Mouse (Mus musculus) neural tube, embryonic 14.5 days (tissue): ENCODE measurements around the gene Hist1h2ak. TPM values are rescaled to one million over a fixed set of nuclear protein-coding genes. Genes with fewer than 3 reads are reported as not detected.
A peak's percentile ranks its signal among the peaks of the same experiment; 100 is the strongest.
"Not testable (repeated sequence)": the region's sequence is repeated elsewhere in the genome, so short reads cannot be mapped to it uniquely, and the experiment has no call there.

ENCODE experiments used
- ATAC-seq: fragments of 200-750 bp; cut with Nextera tagmentation; 2 replicates; pipeline ENCODE4 v1.8.0; 2017; ENCODE audit warnings: low read depth, mild to moderate bottlenecking, moderate TSS enrichment, moderate library complexity
- H3K27ac ChIP-seq: fragments of 300-500 bp; sonication (generic); 2 replicates; pipeline ENCODE4 v1.5.1; 2014; ENCODE audit warnings: low read depth, mild to moderate bottlenecking, control low read depth, low read length, moderate library complexity, mixed read lengths
- H3K27me3 ChIP-seq: fragments of 300-500 bp; sonication (generic); 2 replicates; pipeline ENCODE4 v1.6.1; 2014; ENCODE audit warnings: low read length; ENCODE audit not compliant: control insufficient read depth, insufficient read depth
- H3K36me3 ChIP-seq: fragments of 300-500 bp; sonication (generic); 2 replicates; pipeline ENCODE4 v1.6.1; 2014; ENCODE audit warnings: low read length, mixed read lengths; ENCODE audit not compliant: control insufficient read depth, insufficient read depth
- H3K4me1 ChIP-seq: fragments of 300-500 bp; sonication (generic); 2 replicates; pipeline ENCODE4 v1.6.1; 2014; ENCODE audit warnings: low read length; ENCODE audit not compliant: control insufficient read depth, insufficient read depth
- H3K4me2 ChIP-seq: fragments of 300-500 bp; sonication (generic); 2 replicates; pipeline ENCODE4 v1.6.1; 2014; ENCODE audit warnings: mild to moderate bottlenecking, low read depth, low read length, control low read depth
- H3K4me3 ChIP-seq: fragments of 300-500 bp; sonication (generic); 2 replicates; pipeline ENCODE4 v1.5.1; 2014; ENCODE audit warnings: low read depth, low read length, control low read depth, mixed read lengths
- H3K9ac ChIP-seq: fragments of 300-500 bp; sonication (generic); replicated peaks from 2 replicates; pipeline ENCODE4 v1.6.1; 2014; ENCODE audit warnings: low read depth, mild to moderate bottlenecking, control low read depth, low read length, mixed read lengths
- H3K9me3 ChIP-seq: fragments of 300-500 bp; sonication (generic); 2 replicates; pipeline ENCODE4 v1.6.1; 2016; ENCODE audit warnings: low read length; ENCODE audit not compliant: control insufficient read depth
- WGBS: fragments of 180-500 bp; shearing (Covaris S2); extraction: QIAGEN DNeasy Blood & Tissue Kit; methylation state at CpG from one replicate; pipeline ENCODE4 v1.1.7; 2014; 5-methylcytosine and 5-hydroxymethylcytosine counted together
- polyA plus RNA-seq: library from polyadenylated mRNA; unstranded; fragments of >200 nt; fragmentation: Nextera tagmentation; extraction: Ambion mirVana; gene quantifications from 2 replicates; pipeline ENCODE4 v1.2.1, GENCODE M21; 2014

The Hist1h2ak gene
- polyA plus RNA-seq, 1 experiment from 2014 or later: 1.4 TPM

DNA sequence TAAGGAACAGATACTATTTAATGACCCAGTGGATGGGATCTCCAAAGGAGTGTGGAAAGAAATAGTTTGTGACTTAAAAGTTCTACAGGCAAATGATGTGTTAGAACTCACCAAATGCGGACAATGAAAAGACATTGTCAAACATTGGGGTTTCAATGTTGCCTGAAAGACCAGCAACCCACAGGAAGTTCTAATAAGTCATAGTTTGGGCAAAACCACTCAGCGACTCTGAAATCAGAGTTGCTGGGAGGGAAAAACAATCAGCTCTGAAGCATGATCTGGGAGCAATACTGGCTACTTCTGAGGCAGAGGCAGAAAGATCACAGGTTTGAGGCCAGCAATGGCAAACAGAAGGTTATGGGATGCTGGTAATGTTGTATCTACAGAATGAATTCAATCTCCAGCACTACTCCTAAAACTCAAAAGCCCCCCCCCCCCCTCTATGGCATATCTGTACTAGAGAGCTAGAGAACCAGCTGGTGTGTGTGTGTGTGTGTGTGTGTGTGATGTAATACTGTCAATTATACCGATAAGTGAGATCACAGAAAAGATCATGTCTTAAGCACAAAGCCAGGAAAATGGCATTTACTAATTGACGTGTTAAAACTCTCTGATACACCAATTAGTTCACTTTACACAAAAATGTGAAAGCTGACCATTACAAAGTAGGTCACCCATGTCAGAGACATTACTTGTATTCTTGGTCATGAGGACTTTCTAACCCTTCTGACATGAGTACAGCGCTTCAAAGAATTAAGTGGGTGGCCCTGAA lies 4.1 kb downstream of the Hist1h2ak start:
- H3K27me3 ChIP-seq: no peaks in the 10 kb centered on the region
- no peaks in the 10 kb centered on the region for H3K36me3 ChIP-seq
- H3K4me1 ChIP-seq: peaks cover 28% of the 10 kb centered on the region
- peak overlapping the region; percentile 39 for H3K9ac ChIP-seq
- no peak for ATAC-seq
- H3K4me3 ChIP-seq: peak overlapping the region; percentile 54
- H3K4me2 ChIP-seq: peak overlapping the region; percentile 91
- 7% methylated on average over 5 of the region's 5 CpGs for WGBS
- H3K9me3 ChIP-seq: no peaks in the 10 kb centered on the region
- H3K27ac ChIP-seq: peak overlapping the region; percentile 52; the same call in 1 of the 2 replicates

GRCm38 (mm10) chr13:21745006-21745405 lies 8.6 kb downstream of the Hist1h2ak start:
- Histone ChIP-seq H3K4me1 (peaks cover 19% of the 10 kb centered on the region), H3K36me3 (no peaks in the 10 kb centered on the region), H3K27me3 (no peaks in the 10 kb centered on the region), H3K9me3 (no peaks in the 10 kb centered on the region), H3K4me2 (no peak overlapping the region), H3K27ac (no peak overlapping the region), H3K9ac (no peak overlapping the region), H3K4me3 (no peak overlapping the region)
- no peak for ATAC-seq
- WGBS: 88% methylated on average over 1 of the region's 1 CpGs

DNA sequence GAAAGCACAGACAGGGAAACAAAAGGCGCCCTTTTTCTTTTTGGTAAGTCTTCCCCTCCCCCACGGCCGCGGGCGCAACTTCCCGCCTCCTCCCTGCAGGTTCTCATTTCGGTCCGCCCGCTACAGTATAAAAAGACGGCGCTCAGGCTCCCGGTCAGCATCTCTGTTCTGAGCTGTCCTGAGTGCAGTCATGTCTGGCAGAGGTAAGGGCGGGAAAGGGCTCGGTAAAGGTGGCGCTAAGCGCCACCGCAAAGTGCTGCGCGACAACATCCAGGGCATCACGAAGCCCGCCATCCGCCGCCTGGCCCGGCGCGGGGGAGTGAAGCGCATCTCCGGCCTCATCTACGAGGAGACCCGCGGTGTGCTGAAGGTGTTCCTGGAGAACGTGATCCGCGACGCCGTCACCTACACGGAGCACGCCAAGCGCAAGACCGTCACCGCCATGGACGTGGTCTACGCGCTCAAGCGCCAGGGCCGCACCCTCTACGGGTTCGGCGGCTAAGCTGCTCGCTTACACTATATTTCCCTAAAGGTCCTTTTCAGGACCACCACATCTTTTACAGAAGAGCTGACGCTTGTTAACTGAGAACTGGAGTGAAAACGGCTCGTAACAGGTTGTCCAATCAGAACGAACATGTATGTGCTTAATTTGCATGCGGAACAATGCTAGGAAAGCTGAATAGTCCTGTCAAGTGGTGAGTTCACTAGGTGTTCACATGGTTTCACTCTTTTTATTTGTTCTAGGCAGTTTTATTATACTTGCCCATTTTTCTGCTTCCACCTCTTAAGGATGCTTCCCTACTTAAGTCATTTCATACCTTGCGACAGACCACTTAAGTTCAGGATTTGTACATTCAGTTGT lies 18.5 kb downstream of the Hist1h2ak start, which contains the start of gene Hist1h4j:
Hist1h4j (plus strand) TSS at position 159 of the 862 bp plus-strand sequence.
- not testable (repeated sequence) for H3K4me1 ChIP-seq, H3K9me3 ChIP-seq, H3K27me3 ChIP-seq, H3K36me3 ChIP-seq
- WGBS: under 1% methylated on average over 43 of the region's 56 CpGs
- Histone ChIP-seq H3K4me2 (peak within 1 kb of the TSS; percentile 78), H3K27ac (peak within 1 kb of the TSS; percentile 98), H3K9ac (peak within 1 kb of the TSS; percentile 56), H3K4me3 (peak within 1 kb of the TSS; percentile 48)
- peak; percentile 91 for ATAC-seq

DNA sequence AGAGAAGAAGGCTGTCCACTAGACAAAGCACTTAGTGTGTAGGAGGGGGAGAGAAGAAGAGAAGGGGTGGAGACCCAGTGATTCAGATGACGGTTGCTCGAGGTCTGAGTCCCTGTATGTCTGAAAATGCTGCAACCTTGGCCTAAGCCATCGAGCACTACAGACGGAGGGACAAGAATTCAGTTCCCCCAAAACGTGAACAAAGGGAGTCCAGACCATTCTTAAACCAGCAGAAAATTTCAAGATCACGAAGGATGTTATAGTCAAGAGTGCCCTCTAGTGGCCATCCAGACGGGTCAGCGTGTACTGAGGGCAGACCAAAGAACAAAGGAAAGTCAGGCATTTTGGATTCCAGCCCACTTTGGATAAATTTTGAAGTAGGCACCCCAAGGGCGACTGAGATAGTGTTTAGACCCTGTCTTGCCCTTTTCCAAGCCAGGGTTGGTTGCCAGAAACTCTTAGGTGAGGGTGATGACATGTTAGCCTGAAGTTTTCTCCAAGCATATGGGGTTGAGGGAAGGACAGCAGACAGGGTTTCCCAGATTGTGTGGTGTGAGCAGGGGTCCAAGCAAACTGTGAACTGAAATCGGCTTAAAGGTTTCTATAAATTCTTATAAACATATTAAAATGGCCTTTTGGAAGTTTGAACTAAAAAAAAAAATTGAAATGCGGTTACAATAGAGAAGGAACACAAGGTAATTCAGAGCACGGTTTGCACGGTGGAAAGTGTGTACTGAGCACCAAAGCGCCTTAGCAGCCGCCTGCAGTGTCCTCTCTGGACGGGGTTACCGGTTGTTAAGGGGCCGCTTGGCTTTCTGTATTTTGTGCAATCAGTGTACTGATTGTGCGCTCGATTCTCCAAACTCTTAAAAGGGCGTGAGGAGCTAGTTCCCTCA lies 19.4 kb downstream of the Hist1h2ak start:
- Histone ChIP-seq H3K27me3 (no peaks in the 10 kb centered on the region), H3K4me1 (peaks cover 7% of the 10 kb centered on the region; the same call in 1 of the 2 replicates), H3K4me2 (peak overlapping the region; percentile 78), H3K36me3 (no peaks in the 10 kb centered on the region), H3K9ac (peak overlapping the region; percentile 56), H3K9me3 (no peaks in the 10 kb centered on the region), H3K4me3 (peak overlapping the region; percentile 48), H3K27ac (peak overlapping the region; percentile 98)
- ATAC-seq: peak; percentile 84
- WGBS: 0% methylated on average over 21 of the region's 21 CpGs

- no peaks in the 10 kb centered on the region for H3K9me3 ChIP-seq
- H3K27me3 ChIP-seq: no peaks in the 10 kb centered on the region
- H3K9ac ChIP-seq: peak overlapping the region; percentile 1; the same call in 1 of the 2 replicates
- H3K4me2 ChIP-seq: no peak overlapping the region
- H3K36me3 ChIP-seq: no peaks in the 10 kb centered on the region
- H3K27ac ChIP-seq: peak overlapping the region; percentile 98
- peak; percentile 15; the same call in 1 of the 2 replicates for ATAC-seq
- no peak overlapping the region for H3K4me3 ChIP-seq
- 66% methylated on average over 5 of the region's 5 CpGs for WGBS
- peaks cover 7% of the 10 kb centered on the region; the same call in 1 of the 2 replicates for H3K4me1 ChIP-seq
Observed at GRCm38 (mm10) chr13:21733466-21733865, 20.2 kb downstream of the Hist1h2ak start.

DNA sequence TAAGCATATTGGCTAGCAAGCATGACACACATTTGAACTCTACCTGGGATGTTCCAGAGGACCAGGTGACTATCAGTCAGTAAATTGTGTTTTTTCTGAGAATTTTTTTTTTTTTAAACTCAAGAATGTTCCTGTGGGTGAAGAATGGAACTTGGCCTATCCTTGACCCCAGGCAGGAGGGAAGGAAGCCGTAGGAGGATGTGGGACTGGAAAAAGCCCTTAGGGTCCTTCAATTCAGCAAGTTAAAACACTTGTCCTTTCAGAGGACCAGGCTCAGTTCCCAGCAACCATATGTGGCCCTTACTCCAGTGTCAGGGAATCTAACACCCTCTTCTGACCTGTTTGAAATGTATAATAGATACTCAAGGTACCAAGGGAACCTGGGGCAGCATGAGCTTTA lies 24.1 kb downstream of the Hist1h2ak start:
- no peaks in the 10 kb centered on the region for H3K36me3 ChIP-seq

GRCm38 (mm10) chr13:21727948-21728572 lies 25.6 kb downstream of the Hist1h2ak start:
- peak; percentile 69; the same call in 1 of the 2 replicates for ATAC-seq
- no peaks in the 10 kb centered on the region for H3K27me3 ChIP-seq
- no peak overlapping the region for H3K9ac ChIP-seq
- no peak overlapping the region for H3K4me3 ChIP-seq
- H3K27ac ChIP-seq: no peak overlapping the region
- H3K4me2 ChIP-seq: no peak overlapping the region
- no peaks in the 10 kb centered on the region for H3K36me3 ChIP-seq
- WGBS: 10% methylated on average over 10 of the region's 11 CpGs
- no peaks in the 10 kb centered on the region for H3K4me1 ChIP-seq
- no peaks in the 10 kb centered on the region for H3K9me3 ChIP-seq

More for the DNA sequence above, 24.1 kb downstream of the Hist1h2ak start:
- no peak for ATAC-seq
- Histone ChIP-seq H3K27me3 (no peaks in the 10 kb centered on the region), H3K9me3 (no peaks in the 10 kb centered on the region), H3K9ac (no peak overlapping the region), H3K27ac (no peak overlapping the region), H3K4me3 (no peak overlapping the region), H3K4me1 (no peaks in the 10 kb centered on the region), H3K4me2 (no peak overlapping the region)
- 71% methylated on average over 1 of the region's 1 CpGs for WGBS
